Mouse (Mus musculus) G1E (cell line): ENCODE measurements around the gene Mut.

Experiments used
- CTCF ChIP-seq: IDR thresholded peaks from 2 replicates; pipeline ENCODE4 v1.5.1; 2012; ENCODE audit warnings: low read depth, low read length, inconsistent platforms, mixed read lengths
- GATA1 ChIP-seq: IDR thresholded peaks from 2 replicates; pipeline ENCODE4 v1.6.1; 2012; ENCODE audit warnings: borderline replicate concordance, low read length, inconsistent platforms, mixed read lengths
- GATA2 ChIP-seq: IDR thresholded peaks from 2 replicates; pipeline ENCODE4 v1.6.1; 2012; ENCODE audit warnings: low read depth, low read length, inconsistent platforms, borderline replicate concordance
- POLR2AphosphoS5 ChIP-seq: IDR thresholded peaks from 2 replicates; pipeline ENCODE4 v1.6.1; 2012; ENCODE audit warnings: low read depth, low read length, inconsistent platforms; ENCODE audit not compliant: insufficient replicate concordance
- TAL1 ChIP-seq: conservative IDR thresholded peaks from 2 replicates; pipeline ENCODE4 v1.6.1; 2012; ENCODE audit warnings: low read depth, low read length, inconsistent platforms, mixed read lengths

DNA sequence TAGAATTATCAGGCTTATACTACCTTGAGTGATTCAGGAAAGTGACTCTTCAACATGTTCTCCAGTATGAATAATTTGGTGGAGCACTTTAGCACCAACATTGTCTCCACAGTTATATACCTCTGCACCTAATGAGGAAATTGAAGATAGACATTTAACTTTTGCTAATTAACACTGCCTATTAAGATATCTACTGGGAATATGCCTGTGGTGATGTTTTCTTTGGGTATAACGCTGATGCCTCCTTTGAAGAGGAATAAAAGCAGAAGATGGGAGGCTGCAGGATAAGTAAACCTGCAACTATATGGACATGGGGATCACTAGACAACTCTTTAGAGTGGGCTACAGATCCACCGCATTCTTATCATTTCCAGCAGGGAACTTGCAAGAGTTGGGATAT lies 20.2 kb upstream of the Mut start, which contains the start of gene Glyatl3:
- no peak for TF ChIP-seq CTCF
- TF ChIP-seq TAL1, result no peak
- TF ChIP-seq POLR2AphosphoS5, result no peak
- TF ChIP-seq GATA1, result no peak
- TF ChIP-seq GATA2, result no peak
